Mouse (Mus musculus): Measurements from ENCODE around the gene Ang4. TPM values are rescaled to one million over a fixed set of nuclear protein-coding genes. Genes with fewer than 3 reads are reported as not detected.

Ang4 gene
- polyA plus RNA-seq, 1 experiment from 2014 or later, result not detected

- Histone ChIP-seq H3K9ac (ENCODE audit: low read depth, low read length) (no peak overlapping the region), H3K27ac (ENCODE audit: low read depth, low read length) (no peak overlapping the region), H3K4me3 (ENCODE audit: low read depth, low read length) (no peak overlapping the region), H3K9me3 (replicated peaks; ENCODE audit: control insufficient read depth, low read length) (no peaks in the 10 kb centered on the region), H3K4me2 (no peak overlapping the region), H3K36me3 (ENCODE audit: control insufficient read depth, insufficient read depth, low read length) (no peaks in the 10 kb centered on the region), H3K4me1 (ENCODE audit: control insufficient read depth, insufficient read depth, low read length) (no peaks in the 10 kb centered on the region), H3K27me3 (ENCODE audit: control insufficient read depth, insufficient read depth, low read length) (no peaks in the 10 kb centered on the region)
- ATAC-seq (replicated peaks; ENCODE audit: insufficient number of reproducible peaks, low FRiP score, low TSS enrichment), result no peak
- 61% methylated on average over 2 of the region's 2 CpGs for WGBS (ENCODE audit: insufficient replicate concordance)
These were observed 17.4 kb downstream of the Ang4 start for GRCm38 (mm10) chr14:51755944-51756343.

GRCm38 (mm10) chr14:51740347-51741170 is 32.8 kb downstream of the Ang4 start:
- Histone ChIP-seq H3K27me3 (ENCODE audit: control insufficient read depth, insufficient read depth, low read length) (peaks cover 44% of the 10 kb centered on the region), H3K36me3 (ENCODE audit: control insufficient read depth, insufficient read depth, low read length) (no peaks in the 10 kb centered on the region), H3K9ac (ENCODE audit: low read depth, low read length) (peak overlapping the region; percentile 43; the same call in 1 of the 2 replicates), H3K4me2 (peak overlapping the region; percentile 87), H3K4me3 (ENCODE audit: low read depth, low read length) (peak overlapping the region; percentile 52), H3K27ac (ENCODE audit: low read depth, low read length) (no peak overlapping the region), H3K4me1 (ENCODE audit: control insufficient read depth, insufficient read depth, low read length) (peaks cover 3% of the 10 kb centered on the region), H3K9me3 (replicated peaks; ENCODE audit: control insufficient read depth, low read length) (no peaks in the 10 kb centered on the region)
- no peak; the same call in none of the 2 replicates for ATAC-seq (replicated peaks; ENCODE audit: insufficient number of reproducible peaks, low FRiP score, low TSS enrichment)
- WGBS (ENCODE audit: insufficient replicate concordance), result under 1% methylated on average over 42 of the region's 42 CpGs

DNA sequence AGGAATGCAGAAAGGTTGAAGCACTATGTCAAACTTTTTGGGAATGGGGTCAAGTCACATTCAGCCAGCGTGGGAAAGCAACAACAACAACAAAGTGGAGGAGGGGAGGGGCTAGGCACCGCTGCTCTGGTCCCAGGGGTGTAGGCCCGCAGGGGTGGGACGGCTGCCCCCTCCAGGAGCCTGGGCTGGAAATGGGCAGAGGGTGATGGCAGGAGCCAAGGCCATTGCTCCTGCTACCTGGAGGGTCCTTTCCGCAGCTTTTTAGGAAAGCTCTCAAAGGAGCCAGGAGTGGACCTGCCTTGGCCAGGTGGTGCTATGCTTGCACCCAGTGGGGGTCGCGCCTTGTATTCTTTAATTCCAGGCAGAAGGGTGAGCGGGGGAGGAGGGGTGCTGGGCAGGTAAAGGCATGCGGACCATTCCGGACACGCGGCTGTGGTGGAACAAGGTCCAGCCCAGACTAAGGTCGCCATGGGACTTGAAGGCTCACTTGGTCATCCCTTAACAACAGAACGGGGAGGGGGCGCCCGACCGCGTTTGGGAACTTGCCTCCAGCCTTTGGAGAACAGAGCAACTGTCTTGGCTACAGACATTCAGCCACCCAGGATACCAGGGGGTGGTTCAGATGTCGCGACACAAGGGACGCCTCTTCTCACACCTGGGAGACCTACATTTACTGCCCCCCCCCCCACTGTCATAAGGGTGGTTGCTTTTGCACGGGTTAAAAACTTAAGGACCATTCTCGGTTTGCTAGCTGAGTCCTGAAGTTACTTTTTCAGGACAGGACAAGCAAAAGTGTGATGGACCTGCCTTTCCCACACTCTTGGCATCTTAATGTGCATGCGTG is 34.0 kb downstream of the Ang4 start:
- H3K36me3 ChIP-seq (ENCODE audit: control insufficient read depth, insufficient read depth, low read length), result no peaks in the 10 kb centered on the region
- H3K27ac ChIP-seq (ENCODE audit: low read depth, low read length), result no peak overlapping the region
- peak overlapping the region; percentile 87 for H3K4me2 ChIP-seq
- peak overlapping the region; percentile 29 for H3K4me3 ChIP-seq (ENCODE audit: low read depth, low read length)
- peaks cover 3% of the 10 kb centered on the region for H3K4me1 ChIP-seq (ENCODE audit: control insufficient read depth, insufficient read depth, low read length)
- peaks cover 44% of the 10 kb centered on the region for H3K27me3 ChIP-seq (ENCODE audit: control insufficient read depth, insufficient read depth, low read length)
- no peak for ATAC-seq (replicated peaks; ENCODE audit: insufficient number of reproducible peaks, low FRiP score, low TSS enrichment)
- WGBS (ENCODE audit: insufficient replicate concordance), result 2% methylated on average over 24 of the region's 24 CpGs
- no peak overlapping the region for H3K9ac ChIP-seq (ENCODE audit: low read depth, low read length)
- H3K9me3 ChIP-seq (replicated peaks; ENCODE audit: control insufficient read depth, low read length), result no peaks in the 10 kb centered on the region

GRCm38 (mm10) chr14:51738411-51739149 is 34.8 kb downstream of the Ang4 start:
- Histone ChIP-seq H3K9ac (ENCODE audit: low read depth, low read length) (no peak overlapping the region), H3K4me2 (peak overlapping the region; percentile 87), H3K27ac (ENCODE audit: low read depth, low read length) (no peak overlapping the region), H3K36me3 (ENCODE audit: control insufficient read depth, insufficient read depth, low read length) (no peaks in the 10 kb centered on the region), H3K27me3 (ENCODE audit: control insufficient read depth, insufficient read depth, low read length) (peaks cover 44% of the 10 kb centered on the region), H3K9me3 (replicated peaks; ENCODE audit: control insufficient read depth, low read length) (no peaks in the 10 kb centered on the region), H3K4me1 (ENCODE audit: control insufficient read depth, insufficient read depth, low read length) (peaks cover 3% of the 10 kb centered on the region), H3K4me3 (ENCODE audit: low read depth, low read length) (peak overlapping the region; percentile 29)
- WGBS (ENCODE audit: insufficient replicate concordance), result 2% methylated on average over 29 of the region's 29 CpGs
- ATAC-seq (replicated peaks; ENCODE audit: insufficient number of reproducible peaks, low FRiP score, low TSS enrichment), result no peak; the same call in 1 of the 2 replicates

DNA sequence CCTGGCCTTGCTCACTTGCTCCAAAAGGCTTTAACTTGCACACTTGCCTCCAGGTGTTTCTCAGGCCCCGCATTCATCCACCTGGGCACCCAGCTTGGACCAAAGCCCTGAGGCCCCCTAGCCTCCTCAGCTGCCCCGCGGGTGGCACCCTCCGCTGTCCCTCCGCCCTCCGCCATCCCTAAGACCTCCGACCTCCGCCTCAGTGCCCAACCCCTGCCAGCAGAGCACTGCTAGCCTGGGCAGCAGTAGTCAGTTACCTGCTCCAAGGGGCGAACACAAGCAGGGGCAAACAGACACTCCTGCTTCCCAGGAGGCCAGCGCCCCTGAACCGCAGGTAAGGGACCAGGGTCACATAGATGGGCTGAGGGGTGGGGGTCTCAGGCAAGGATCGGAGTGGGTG is 35.4 kb downstream of the Ang4 start:
- Histone ChIP-seq H3K4me3 (ENCODE audit: low read depth, low read length) (no peak overlapping the region), H3K27ac (ENCODE audit: low read depth, low read length) (no peak overlapping the region), H3K9me3 (replicated peaks; ENCODE audit: control insufficient read depth, low read length) (no peaks in the 10 kb centered on the region), H3K36me3 (ENCODE audit: control insufficient read depth, insufficient read depth, low read length) (no peaks in the 10 kb centered on the region), H3K9ac (ENCODE audit: low read depth, low read length) (no peak overlapping the region), H3K4me1 (ENCODE audit: control insufficient read depth, insufficient read depth, low read length) (peaks cover 3% of the 10 kb centered on the region), H3K4me2 (no peak overlapping the region), H3K27me3 (ENCODE audit: control insufficient read depth, insufficient read depth, low read length) (peaks cover 44% of the 10 kb centered on the region)
- no peak for ATAC-seq (replicated peaks; ENCODE audit: insufficient number of reproducible peaks, low FRiP score, low TSS enrichment)
- 15% methylated on average over 12 of the region's 12 CpGs for WGBS (ENCODE audit: insufficient replicate concordance)

DNA sequence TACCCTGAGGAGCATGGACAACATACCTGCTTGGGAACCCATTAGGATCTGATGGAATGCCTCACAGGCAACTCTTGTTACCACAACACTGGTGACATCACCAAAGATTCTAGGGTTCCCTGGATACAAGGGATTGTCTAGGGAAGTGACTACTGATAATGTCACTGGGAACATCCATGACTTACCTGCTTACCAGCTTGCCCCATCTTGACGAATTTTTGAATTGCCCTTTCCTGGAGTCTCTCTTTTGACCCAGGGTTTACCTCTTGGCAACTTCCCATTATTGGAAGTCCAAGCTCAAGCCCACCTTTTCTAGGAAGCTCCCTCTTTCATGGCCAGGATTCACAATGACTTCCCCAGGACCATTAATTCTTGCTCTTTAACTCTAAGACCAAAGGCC is 56.3 kb downstream of the Ang4 start, which contains the start of gene Gm5800:
TSS of gene Gm5800 (minus strand) at position 101 of the 400 bp plus-strand sequence.
- Histone ChIP-seq H3K27ac (ENCODE audit: low read depth, low read length) (no peak within 1 kb of the TSS), H3K9ac (ENCODE audit: low read depth, low read length) (no peak within 1 kb of the TSS), H3K4me1 (ENCODE audit: control insufficient read depth, insufficient read depth, low read length) (no peaks in the 10 kb centered on the region), H3K36me3 (ENCODE audit: control insufficient read depth, insufficient read depth, low read length) (no peaks in the 10 kb centered on the region), H3K4me3 (ENCODE audit: low read depth, low read length) (no peak within 1 kb of the TSS), H3K9me3 (replicated peaks; ENCODE audit: control insufficient read depth, low read length) (no peaks in the 10 kb centered on the region), H3K4me2 (no peak within 1 kb of the TSS), H3K27me3 (ENCODE audit: control insufficient read depth, insufficient read depth, low read length) (no peaks in the 10 kb centered on the region)
- WGBS (ENCODE audit: insufficient replicate concordance), result 58% methylated on average over 1 of the region's 1 CpGs
- no peak for ATAC-seq (replicated peaks; ENCODE audit: insufficient number of reproducible peaks, low FRiP score, low TSS enrichment)

Other genes with a start within 250 kb of the Ang4 start
- gene Gm5622, start 220.8 kb downstream of the Ang4 start, polyA plus RNA-seq (2014; fragmentation: Nextera tagmentation; extraction: Ambion mirVana), result 0.13 TPM in 1 of 2 replicates, not detected in the other
- not detected in 2 replicates for gene Gm17175, start 199.5 kb downstream of the Ang4 start, polyA plus RNA-seq (2014; fragmentation: Nextera tagmentation; extraction: Ambion mirVana)
- not detected in 2 replicates for gene Gm17174, start 181.5 kb downstream of the Ang4 start, polyA plus RNA-seq (2014; fragmentation: Nextera tagmentation; extraction: Ambion mirVana)
- not detected in 2 replicates for gene Gm17078, start 162.3 kb downstream of the Ang4 start, polyA plus RNA-seq (2014; fragmentation: Nextera tagmentation; extraction: Ambion mirVana)
- not detected in 2 replicates for gene Gm4181, start 137.9 kb downstream of the Ang4 start, polyA plus RNA-seq (2014; fragmentation: Nextera tagmentation; extraction: Ambion mirVana)
- not detected in 2 replicates for gene Gm17079, start 78.1 kb downstream of the Ang4 start, polyA plus RNA-seq (2014; fragmentation: Nextera tagmentation; extraction: Ambion mirVana)
- not detected in 2 replicates for gene Gm5800, start 56.4 kb downstream of the Ang4 start, polyA plus RNA-seq (2014; fragmentation: Nextera tagmentation; extraction: Ambion mirVana)
- gene AY358078, start 26.5 kb upstream of the Ang4 start, polyA plus RNA-seq (2014; fragmentation: Nextera tagmentation; extraction: Ambion mirVana), result not detected in 2 replicates
- gene Ear6, start 80.1 kb upstream of the Ang4 start, polyA plus RNA-seq (2014; fragmentation: Nextera tagmentation; extraction: Ambion mirVana), result not detected in 2 replicates
- 41.9 and 46.9 TPM in 2 replicates for gene Mettl17, start 111.3 kb upstream of the Ang4 start, polyA plus RNA-seq (2014; fragmentation: Nextera tagmentation; extraction: Ambion mirVana)
- gene Slc39a2, start 119.3 kb upstream of the Ang4 start, polyA plus RNA-seq (2014; fragmentation: Nextera tagmentation; extraction: Ambion mirVana), result 0.17 and 0.31 TPM in 2 replicates
- gene Ndrg2, start 140.6 kb upstream of the Ang4 start, polyA plus RNA-seq (2014; fragmentation: Nextera tagmentation; extraction: Ambion mirVana), result 115 and 145 TPM in 2 replicates
- not detected in 2 replicates for gene Tppp2, start 144.8 kb upstream of the Ang4 start, polyA plus RNA-seq (2014; fragmentation: Nextera tagmentation; extraction: Ambion mirVana)
- not detected in 2 replicates for gene Rnase13, start 149.2 kb upstream of the Ang4 start, polyA plus RNA-seq (2014; fragmentation: Nextera tagmentation; extraction: Ambion mirVana)
- 57.5 and 58.3 TPM in 2 replicates for gene Arhgef40, start 211.1 kb upstream of the Ang4 start, polyA plus RNA-seq (2014; fragmentation: Nextera tagmentation; extraction: Ambion mirVana)
- gene Tmem253, start 242.1 kb upstream of the Ang4 start, polyA plus RNA-seq (2014; fragmentation: Nextera tagmentation; extraction: Ambion mirVana), result 0.48 and 1.0 TPM in 2 replicates
- gene Zfp219, start 247.1 kb upstream of the Ang4 start, polyA plus RNA-seq (2014; fragmentation: Nextera tagmentation; extraction: Ambion mirVana), result 22.0 and 22.8 TPM in 2 replicates